Mouse (Mus musculus) erythroblast, embryonic 14.5 days (primary cell): ENCODE results near the gene Gas7. TPM values are rescaled to one million over a fixed set of nuclear protein-coding genes. Genes with fewer than 3 reads are reported as not detected.

Experiments
- H3K27me3 ChIP-seq: 2 replicates; pipeline ENCODE4 v1.6.1; 2012; ENCODE audit warnings: inconsistent platforms; ENCODE audit not compliant: control insufficient read depth
- H3K36me3 ChIP-seq: 2 replicates; pipeline ENCODE4 v1.6.1; 2012; ENCODE audit warnings: mild to moderate bottlenecking, inconsistent platforms; ENCODE audit not compliant: control insufficient read depth
- H3K4me1 ChIP-seq: 2 replicates; pipeline ENCODE4 v1.6.1; 2012; ENCODE audit warnings: inconsistent platforms; ENCODE audit not compliant: control insufficient read depth
- H3K4me3 ChIP-seq: replicated peaks from 2 replicates; pipeline ENCODE3; 2012; ENCODE audit warnings: moderate library complexity, mild to moderate bottlenecking, inconsistent platforms
- H3K9me3 ChIP-seq: 2 replicates; pipeline ENCODE4 v1.6.1; 2012; ENCODE audit warnings: low read length, inconsistent platforms, mixed read lengths; ENCODE audit not compliant: control insufficient read depth
- GATA1 ChIP-seq: IDR thresholded peaks from 2 replicates; pipeline ENCODE4 v1.6.1; 2012; ENCODE audit warnings: low read length, inconsistent platforms, mixed read lengths
- TAL1 ChIP-seq: IDR thresholded peaks from 3 replicates; pipeline ENCODE4 v1.6.1; 2012; ENCODE audit warnings: low read length, inconsistent platforms, mixed read lengths
- polyA plus RNA-seq: library from polyadenylated mRNA; stranded (reverse); fragments of >175 nt; gene quantifications from 2 replicates; pipeline ENCODE4 v1.2.3, GENCODE M21; 2012

Gene Gas7
- polyA plus RNA-seq = 0.01 and 0.06 TPM in 2 replicates

GRCm38 (mm10) chr11:67454874-67455526 lies at the start of gene Gas7:
TSS of gene Gas7 (plus strand) at chr11:67455437.
- Histone ChIP-seq H3K36me3 (no peaks in the 10 kb centered on the region), H3K9me3 (no peaks in the 10 kb centered on the region), H3K4me1 (no peaks in the 10 kb centered on the region), H3K4me3 (peak within 1 kb of the TSS; percentile 38), H3K27me3 (peaks cover 30% of the 10 kb centered on the region)
- TF ChIP-seq TAL1 (no peak), GATA1 (no peak)

GRCm38 (mm10) chr11:67414346-67414940 lies 40.8 kb upstream of the Gas7 start:
- Histone ChIP-seq H3K9me3 (peaks cover 2% of the 10 kb centered on the region; the same call in 1 of the 2 replicates), H3K4me3 (no peak overlapping the region), H3K4me1 (no peaks in the 10 kb centered on the region), H3K36me3 (no peaks in the 10 kb centered on the region), H3K27me3 (no peaks in the 10 kb centered on the region)
- TF ChIP-seq GATA1 = no peak
- no peak for TF ChIP-seq TAL1

- Histone ChIP-seq H3K4me3 (no peak overlapping the region), H3K27me3 (no peaks in the 10 kb centered on the region), H3K36me3 (no peaks in the 10 kb centered on the region), H3K9me3 (no peaks in the 10 kb centered on the region), H3K4me1 (no peaks in the 10 kb centered on the region)
- no peak for TF ChIP-seq GATA1
- TF ChIP-seq TAL1 = no peak
Observed at GRCm38 (mm10) chr11:67423575-67423974, 31.7 kb upstream of the Gas7 start.

GRCm38 (mm10) chr11:67428196-67428595 lies 27.0 kb upstream of the Gas7 start:
- no peaks in the 10 kb centered on the region for H3K36me3 ChIP-seq
- H3K4me3 ChIP-seq = no peak overlapping the region
- H3K4me1 ChIP-seq = no peaks in the 10 kb centered on the region
- no peaks in the 10 kb centered on the region for H3K27me3 ChIP-seq
- TF ChIP-seq GATA1 (no peak), TAL1 (no peak)
- no peaks in the 10 kb centered on the region for H3K9me3 ChIP-seq

- Histone ChIP-seq H3K27me3 (no peaks in the 10 kb centered on the region), H3K9me3 (no peaks in the 10 kb centered on the region), H3K4me1 (no peaks in the 10 kb centered on the region), H3K4me3 (no peak overlapping the region), H3K36me3 (no peaks in the 10 kb centered on the region)
- TF ChIP-seq GATA1 = no peak
- TF ChIP-seq TAL1 = no peak
Observed at GRCm38 (mm10) chr11:67429836-67430235, 25.4 kb upstream of the Gas7 start.

GRCm38 (mm10) chr11:67431116-67431645 lies 24.1 kb upstream of the Gas7 start:
- H3K36me3 ChIP-seq = no peaks in the 10 kb centered on the region
- H3K27me3 ChIP-seq = no peaks in the 10 kb centered on the region
- no peak overlapping the region for H3K4me3 ChIP-seq
- H3K9me3 ChIP-seq = no peaks in the 10 kb centered on the region
- TF ChIP-seq TAL1 = no peak
- TF ChIP-seq GATA1 = no peak
- H3K4me1 ChIP-seq = no peaks in the 10 kb centered on the region

GRCm38 (mm10) chr11:67431864-67432263 lies 23.4 kb upstream of the Gas7 start:
- H3K4me1 ChIP-seq = no peaks in the 10 kb centered on the region
- no peaks in the 10 kb centered on the region for H3K9me3 ChIP-seq
- no peaks in the 10 kb centered on the region for H3K36me3 ChIP-seq
- no peaks in the 10 kb centered on the region for H3K27me3 ChIP-seq
- TF ChIP-seq GATA1 (no peak), TAL1 (no peak)
- H3K4me3 ChIP-seq = no peak overlapping the region

GRCm38 (mm10) chr11:67433763-67434162 lies 21.5 kb upstream of the Gas7 start:
- Histone ChIP-seq H3K36me3 (no peaks in the 10 kb centered on the region), H3K27me3 (no peaks in the 10 kb centered on the region), H3K9me3 (no peaks in the 10 kb centered on the region), H3K4me3 (no peak overlapping the region), H3K4me1 (no peaks in the 10 kb centered on the region)
- no peak for TF ChIP-seq TAL1
- no peak for TF ChIP-seq GATA1

- H3K4me1 ChIP-seq = no peaks in the 10 kb centered on the region
Observed at GRCm38 (mm10) chr11:67438746-67439145, 16.5 kb upstream of the Gas7 start.

More at GRCm38 (mm10) chr11:67438746-67439145, 16.5 kb upstream of the Gas7 start:
- Histone ChIP-seq H3K9me3 (no peaks in the 10 kb centered on the region), H3K4me3 (no peak overlapping the region), H3K36me3 (no peaks in the 10 kb centered on the region), H3K27me3 (no peaks in the 10 kb centered on the region)
- no peak for TF ChIP-seq TAL1
- no peak for TF ChIP-seq GATA1
